Mouse (Mus musculus): ENCODE measurements around the gene Arl5b.

Gene Arl5b

DNA sequence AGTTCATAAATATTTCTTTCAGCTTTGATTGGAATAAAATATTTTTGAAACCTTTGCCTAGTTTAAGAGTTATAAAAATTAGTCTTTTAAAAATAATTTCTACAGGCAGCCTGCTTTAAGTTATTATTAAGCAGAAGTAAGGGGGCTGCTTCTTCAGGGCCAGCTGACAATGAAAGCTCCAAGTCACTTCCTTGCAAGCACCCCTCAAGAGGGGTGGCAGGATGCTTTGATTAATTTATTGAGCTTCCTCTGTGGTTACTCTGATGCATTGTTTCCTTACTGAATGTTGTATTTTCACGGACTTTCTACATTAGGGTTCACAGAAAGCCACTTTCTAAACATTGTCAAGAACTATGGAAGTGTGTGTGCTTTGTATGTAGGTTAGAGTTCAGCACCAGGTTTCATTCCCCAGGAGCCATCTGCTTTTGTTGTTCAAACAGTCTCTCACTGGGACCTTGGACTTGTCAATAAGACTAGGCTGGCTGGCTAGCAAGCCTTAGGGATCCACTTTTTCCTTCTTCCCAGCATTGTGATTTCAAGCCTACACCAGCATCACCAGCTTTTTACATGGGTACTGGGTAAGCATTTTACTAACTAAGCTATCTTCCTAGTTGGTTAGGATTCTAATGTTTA, 62.7 kb downstream of the Arl5b start:
- DNase-seq (ENCODE audit: low read depth, low spot score), result no peak

DNA sequence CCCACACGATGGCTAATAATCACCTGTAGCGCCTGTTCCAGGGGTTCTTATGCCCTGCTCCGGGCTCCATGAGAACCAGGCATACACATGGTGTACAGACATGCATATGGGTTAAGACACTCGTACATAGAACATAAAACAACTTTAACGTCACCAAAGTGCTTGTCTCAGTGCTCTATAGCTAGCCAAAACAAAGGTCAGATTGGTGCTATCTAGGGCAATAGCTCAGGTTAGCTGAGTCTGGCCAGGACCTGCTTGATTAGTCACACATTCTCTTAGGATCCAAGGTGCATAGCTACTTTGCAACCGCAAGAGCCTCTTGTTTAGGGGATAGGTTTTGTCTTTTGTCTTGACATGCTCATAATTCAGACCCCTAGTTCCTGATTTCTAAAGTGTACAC, 63.5 kb downstream of the Arl5b start:
- DNase-seq (ENCODE audit: low read depth, low spot score), result no peak

DNA sequence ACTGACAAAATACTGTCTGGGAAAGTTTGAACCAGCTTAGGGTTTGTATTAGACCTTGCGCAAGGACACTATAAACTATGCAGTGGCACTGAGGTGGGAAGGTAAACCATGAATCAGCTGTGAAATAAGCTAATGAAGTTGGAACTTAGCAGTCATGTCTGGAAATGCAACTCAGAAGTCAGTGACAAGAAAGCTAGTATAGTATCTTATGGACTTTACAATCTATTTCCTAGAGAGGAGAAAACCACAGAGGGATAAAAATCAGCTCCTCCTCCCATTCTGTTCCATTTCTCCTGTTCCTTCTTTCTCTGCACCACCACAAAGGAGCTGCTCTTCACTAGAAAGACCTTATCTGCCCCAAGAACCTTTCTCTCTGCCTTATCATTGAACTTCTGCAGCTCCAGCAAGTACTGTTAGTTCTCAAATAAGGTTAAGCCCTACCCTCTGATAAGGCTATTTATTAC, 72.1 kb downstream of the Arl5b start:
- no peak for DNase-seq (ENCODE audit: low read depth, low spot score)
